Mouse (Mus musculus) heart, embryonic 14.5 days (tissue): ENCODE measurements at regions not wholly inside any gene's neighbourhood (a gene's known extent, or its start where the extent isn't known, plus 50 kb on each side); places are given as distances from the start of the nearest gene placed in this dataset.

ENCODE experiments used
- ATAC-seq: fragments of 200-750 bp; cut with Nextera tagmentation; 2 replicates; pipeline ENCODE4 v1.8.0; 2017; ENCODE audit warnings: low read depth, moderate TSS enrichment; ENCODE audit not compliant: insufficient number of reproducible peaks, insufficient read depth, low FRiP score
- H3K27ac ChIP-seq, 2 experiments: fragments of 200-500 bp in 1 of 2; fragments of 300-500 bp in 1 of 2; sonication (generic) in 1 of 2; replicated peaks in 1 of 2; 2 replicates each; pipeline ENCODE4 v1.5.1; 2012 to 2014; ENCODE audit warnings: low read depth in 2 of 2, low read length in 2 of 2, control low read depth in 1 of 2, mild to moderate bottlenecking in 1 of 2, mixed read lengths in 1 of 2; ENCODE audit not compliant: control insufficient read depth in 1 of 2, insufficient read depth in 1 of 2
- H3K27me3 ChIP-seq: fragments of 300-500 bp; sonication (generic); 2 replicates; pipeline ENCODE4 v1.6.1; 2014; ENCODE audit warnings: mild to moderate bottlenecking, low read length, control low read depth; ENCODE audit not compliant: control insufficient read depth, insufficient read depth
- H3K36me3 ChIP-seq: fragments of 300-500 bp; sonication (generic); 2 replicates; pipeline ENCODE4 v1.6.1; 2014; ENCODE audit warnings: mild to moderate bottlenecking, control low read depth, low read length, mixed read lengths; ENCODE audit not compliant: control insufficient read depth, insufficient read depth
- H3K4me1 ChIP-seq, 2 experiments: fragments of 200-500 bp in 1 of 2; fragments of 300-500 bp in 1 of 2; sonication (generic) in 1 of 2; 2 replicates each; pipeline ENCODE4 v1.6.1; 2012 to 2014; ENCODE audit warnings: low read length in 2 of 2, control low read depth in 1 of 2, mixed read lengths in 1 of 2; ENCODE audit not compliant: control insufficient read depth in 2 of 2, insufficient read depth in 2 of 2
- H3K4me2 ChIP-seq: fragments of 300-500 bp; sonication (generic); 2 replicates; pipeline ENCODE4 v1.6.1; 2014; ENCODE audit warnings: mild to moderate bottlenecking, low read length
- H3K4me3 ChIP-seq, 2 experiments: fragments of 200-500 bp in 1 of 2; fragments of 300-500 bp in 1 of 2; sonication (generic) in 1 of 2; 2 replicates each; pipeline ENCODE4 v1.5.1; 2012 to 2014; ENCODE audit warnings: low read length in 2 of 2, mild to moderate bottlenecking in 2 of 2, control low read depth in 1 of 2, low read depth in 1 of 2, moderate library complexity in 1 of 2; ENCODE audit not compliant: control insufficient read depth in 1 of 2, insufficient read depth in 1 of 2
- H3K9ac ChIP-seq: fragments of 300-500 bp; sonication (generic); 2 replicates; pipeline ENCODE4 v1.6.1; 2014; ENCODE audit warnings: mild to moderate bottlenecking, low read length
- H3K9me3 ChIP-seq: fragments of 300-500 bp; sonication (generic); 2 replicates; pipeline ENCODE4 v1.6.1; 2016; ENCODE audit warnings: low read length, control low read depth; ENCODE audit not compliant: control insufficient read depth
- WGBS: fragments of 180-500 bp; shearing (Covaris S2); extraction: QIAGEN DNeasy Blood & Tissue Kit; methylation state at CpG from one replicate; pipeline ENCODE4 v1.1.7; 2014; 5-methylcytosine and 5-hydroxymethylcytosine counted together

DNA sequence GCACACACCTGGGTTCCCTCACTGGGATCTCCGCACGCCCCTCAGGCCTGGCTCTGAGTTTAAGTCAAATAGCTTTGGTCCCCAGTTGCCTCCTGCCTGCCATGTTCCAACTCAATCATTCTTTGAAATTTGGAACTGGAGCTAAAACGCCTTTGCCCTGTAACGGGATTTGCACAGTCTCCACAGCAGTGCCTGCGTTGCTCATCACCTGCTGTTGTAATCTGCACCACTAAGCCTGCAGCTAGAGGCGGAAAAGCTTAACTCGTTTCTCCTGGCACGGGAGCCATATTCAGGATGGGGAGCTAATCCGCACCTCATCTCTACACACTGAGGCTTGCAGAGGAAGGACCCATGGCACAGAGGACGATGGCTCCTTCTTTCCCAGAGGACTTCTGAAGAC is 147.2 kb upstream of the Gm4791 start:
- H3K27me3 ChIP-seq = peaks cover 9% of the 10 kb centered on the region; the same call in 1 of the 2 replicates
- no peak overlapping the region for H3K9ac ChIP-seq
- no peak overlapping the region for H3K27ac ChIP-seq
- 76% methylated on average over 10 of the region's 10 CpGs for WGBS
- ATAC-seq = no peak
- no peaks in the 10 kb centered on the region for H3K4me1 ChIP-seq
- no peak overlapping the region for H3K4me2 ChIP-seq
- no peaks in the 10 kb centered on the region for H3K36me3 ChIP-seq
- H3K9me3 ChIP-seq = no peaks in the 10 kb centered on the region
- H3K4me3 ChIP-seq = no peak overlapping the region

DNA sequence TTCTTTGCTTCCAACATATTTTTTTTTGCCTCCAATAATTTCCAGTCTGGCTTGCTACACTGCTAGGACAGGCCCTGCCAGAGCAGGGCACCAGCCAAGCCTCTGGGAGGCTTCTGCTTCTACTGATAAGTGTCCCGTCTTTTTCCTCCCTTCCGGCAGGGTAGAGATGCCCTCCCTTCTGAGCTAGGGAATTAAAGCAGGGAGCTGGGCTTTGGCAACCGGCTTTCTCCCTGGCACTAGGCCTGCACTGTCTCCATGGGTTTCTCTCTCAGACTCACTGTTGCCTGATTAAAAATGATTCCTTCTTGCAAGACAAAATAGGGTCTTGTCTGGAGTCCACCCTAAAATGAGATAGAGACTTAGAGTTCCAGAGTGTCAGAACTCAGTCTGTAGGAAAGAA is 153.3 kb upstream of the Gm4791 start:
- H3K9ac ChIP-seq = no peak overlapping the region
- H3K27ac ChIP-seq = no peak overlapping the region
- whole genome bisulfite sequencing = 45% methylated on average over 3 of the region's 3 CpGs
- H3K27me3 ChIP-seq = peaks cover 4% of the 10 kb centered on the region; the same call in 1 of the 2 replicates
- H3K36me3 ChIP-seq = no peaks in the 10 kb centered on the region
- no peaks in the 10 kb centered on the region for H3K4me1 ChIP-seq
- H3K9me3 ChIP-seq = no peaks in the 10 kb centered on the region
- no peak overlapping the region for H3K4me2 ChIP-seq
- no peak overlapping the region for H3K4me3 ChIP-seq
- no peak for ATAC-seq

DNA sequence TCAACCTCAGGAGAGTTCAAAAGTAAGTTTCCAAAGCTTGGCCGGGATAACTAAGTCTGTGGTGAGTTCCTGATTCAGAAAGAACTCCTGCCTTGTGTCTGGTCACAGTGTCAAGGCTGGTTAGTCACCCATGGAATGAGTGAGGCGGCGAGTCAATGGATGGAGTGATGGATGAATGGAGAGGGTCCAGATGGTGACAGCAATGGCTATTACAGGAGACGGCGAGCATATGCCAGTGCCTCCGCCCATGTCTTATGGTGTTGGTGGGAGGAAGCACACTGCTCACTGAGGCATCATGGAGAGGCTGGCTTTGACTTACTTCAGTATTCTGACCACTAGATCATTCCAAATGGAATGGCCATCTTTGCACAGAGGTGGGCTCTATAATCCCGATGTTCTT is 154.8 kb upstream of the Gm4791 start:
- no peak for ATAC-seq

DNA sequence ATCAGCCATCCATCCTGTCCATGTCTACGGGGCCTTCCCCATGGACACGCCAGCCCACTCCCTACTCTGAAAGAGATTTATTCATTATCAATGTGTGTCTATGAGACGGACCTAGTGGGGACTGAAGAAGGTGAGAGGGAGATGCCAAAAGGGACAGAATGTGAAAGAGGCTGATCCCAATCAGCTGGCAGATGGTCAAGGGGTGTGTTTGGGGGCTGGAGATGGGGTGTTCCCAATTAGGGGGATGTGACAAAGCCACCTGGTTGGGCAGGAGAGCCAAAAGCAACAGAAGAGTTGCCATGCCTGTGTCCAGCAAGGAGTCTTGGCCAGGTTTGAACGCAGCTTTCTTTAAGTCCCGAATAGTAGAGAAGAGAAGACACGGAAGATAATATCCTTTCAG is 157.0 kb upstream of the Gm4791 start:
- Histone ChIP-seq H3K4me2 (no peak overlapping the region), H3K9ac (no peak overlapping the region), H3K4me3 (no peak overlapping the region), H3K27ac (no peak overlapping the region), H3K4me1 (no peaks in the 10 kb centered on the region), H3K9me3 (no peaks in the 10 kb centered on the region), H3K36me3 (no peaks in the 10 kb centered on the region), H3K27me3 (peaks cover 4% of the 10 kb centered on the region; the same call in 1 of the 2 replicates)
- 77% methylated on average over 6 of the region's 6 CpGs for WGBS
- no peak for ATAC-seq

More for the DNA sequence above, 154.8 kb upstream of the Gm4791 start:
- H3K4me2 ChIP-seq = no peak overlapping the region
- H3K27ac ChIP-seq = no peak overlapping the region
- peaks cover 4% of the 10 kb centered on the region; the same call in 1 of the 2 replicates for H3K27me3 ChIP-seq
- H3K9ac ChIP-seq = no peak overlapping the region
- 86% methylated on average over 7 of the region's 7 CpGs for WGBS
- H3K36me3 ChIP-seq = no peaks in the 10 kb centered on the region
- no peak overlapping the region for H3K4me3 ChIP-seq
- H3K9me3 ChIP-seq = no peaks in the 10 kb centered on the region
- H3K4me1 ChIP-seq = no peaks in the 10 kb centered on the region

GRCm38 (mm10) chr9:46835261-46835660 is 163.3 kb upstream of the Gm4791 start:
- no peak for ATAC-seq
- no peak overlapping the region for H3K4me2 ChIP-seq
- no peaks in the 10 kb centered on the region for H3K9me3 ChIP-seq
- H3K27me3 ChIP-seq = no peaks in the 10 kb centered on the region
- no peak overlapping the region for H3K9ac ChIP-seq
- no peak overlapping the region for H3K4me3 ChIP-seq
- H3K4me1 ChIP-seq = no peaks in the 10 kb centered on the region
- H3K36me3 ChIP-seq = no peaks in the 10 kb centered on the region
- no peak overlapping the region for H3K27ac ChIP-seq
- 39% methylated on average over 7 of the region's 7 CpGs for WGBS

DNA sequence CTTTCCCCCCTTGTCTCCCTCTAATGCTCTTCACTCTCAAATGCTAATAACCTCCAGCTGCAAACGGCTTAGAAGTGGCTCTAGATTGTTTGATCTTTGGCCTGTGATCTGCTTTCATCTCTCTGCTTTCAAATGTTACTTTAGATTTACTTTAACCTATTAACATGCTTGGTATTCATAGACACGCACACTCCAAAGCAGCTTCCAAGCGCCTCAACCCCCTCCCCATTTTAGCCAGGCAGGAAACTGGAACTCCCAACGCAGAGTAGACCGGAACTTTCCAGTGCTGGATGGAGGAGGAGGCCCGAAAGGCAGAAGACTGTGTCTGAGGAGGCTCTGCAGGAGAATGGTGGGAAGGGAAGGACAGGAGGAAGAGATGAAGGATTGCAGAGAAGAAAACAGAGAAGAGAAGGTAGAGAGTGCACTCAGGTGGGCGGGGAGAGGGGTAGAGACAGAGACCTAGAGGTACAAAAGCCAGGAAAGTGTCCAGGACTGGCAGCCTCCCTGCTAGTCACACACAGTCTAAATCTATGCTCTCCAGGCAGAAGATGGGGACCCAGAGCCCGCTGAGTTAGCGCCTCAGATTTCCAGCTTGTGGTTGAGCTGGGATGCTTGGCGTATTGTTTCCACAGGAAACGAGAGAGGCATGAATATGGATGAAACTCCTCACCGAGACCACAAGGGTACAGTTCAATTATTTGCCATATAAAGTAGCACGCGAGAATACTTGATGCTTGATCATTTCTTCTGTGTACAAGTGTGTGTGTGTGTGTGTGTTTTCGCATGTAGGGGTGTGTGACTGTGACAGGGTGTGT is 167.6 kb upstream of the Gm4791 start:
- Histone ChIP-seq H3K27me3 (no peaks in the 10 kb centered on the region), H3K4me3 (no peak overlapping the region), H3K9me3 (no peaks in the 10 kb centered on the region), H3K9ac (no peak overlapping the region), H3K4me2 (no peak overlapping the region), H3K36me3 (no peaks in the 10 kb centered on the region), H3K4me1 (no peaks in the 10 kb centered on the region), H3K27ac (no peak overlapping the region)
- 52% methylated on average over 15 of the region's 15 CpGs for WGBS
- ATAC-seq = no peak

DNA sequence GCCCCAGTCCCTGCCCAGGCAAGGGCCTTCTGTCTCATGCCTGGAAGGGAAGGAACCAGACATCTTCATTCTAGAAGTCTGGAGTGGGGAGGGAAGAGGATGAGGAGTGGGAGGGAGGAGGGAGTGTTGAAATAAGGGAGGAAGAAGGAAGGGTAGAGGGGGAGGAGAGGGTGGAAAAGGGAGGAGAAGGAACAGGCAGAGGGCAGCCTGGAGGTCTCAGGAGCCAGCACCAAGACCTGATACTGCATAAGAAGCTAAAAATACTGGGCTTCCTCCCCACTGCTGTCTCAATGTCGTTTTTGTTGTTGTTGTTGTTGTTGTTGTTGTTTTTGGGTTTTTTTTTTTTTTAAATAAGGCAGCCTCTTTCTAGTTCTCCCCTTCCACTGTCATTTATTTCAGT is 168.2 kb upstream of the Gm4791 start:
- Histone ChIP-seq H3K27me3 (no peaks in the 10 kb centered on the region), H3K4me1 (no peaks in the 10 kb centered on the region), H3K36me3 (no peaks in the 10 kb centered on the region), H3K4me2 (no peak overlapping the region), H3K9ac (no peak overlapping the region), H3K27ac (no peak overlapping the region), H3K4me3 (no peak overlapping the region), H3K9me3 (no peaks in the 10 kb centered on the region)
- no peak for ATAC-seq
- WGBS = 25% methylated on average over 1 of the region's 1 CpGs

GRCm38 (mm10) chr9:46824703-46825102 is 173.8 kb upstream of the Gm4791 start:
- no peaks in the 10 kb centered on the region for H3K36me3 ChIP-seq
- H3K4me3 ChIP-seq = no peak overlapping the region
- H3K9ac ChIP-seq = no peak overlapping the region
- no peaks in the 10 kb centered on the region; a peak in 1 of 4 replicates for H3K4me1 ChIP-seq
- H3K27ac ChIP-seq = no peak overlapping the region
- H3K27me3 ChIP-seq = peaks cover 10% of the 10 kb centered on the region; the same call in 1 of the 2 replicates
- no peak for ATAC-seq
- 39% methylated on average over 4 of the region's 4 CpGs for WGBS
- no peaks in the 10 kb centered on the region for H3K9me3 ChIP-seq
- no peak overlapping the region for H3K4me2 ChIP-seq
